Mouse (Mus musculus) heart, adult 10 weeks (tissue): ENCODE data around the gene Olfr1371. TPM values are rescaled to one million over a fixed set of nuclear protein-coding genes. Genes with fewer than 3 reads are reported as not detected.

Experiments used
- polyA plus RNA-seq: library from polyadenylated mRNA; stranded (reverse); fragments of 350-450 nt; fragmentation: Illumina TruSeq; extraction: RNeasy Lipid Tissue Mini Kit (QIAGEN cat#74804); gene quantifications from one replicate; pipeline ENCODE4 v1.2.3, GENCODE M21; 2014; ENCODE audit warnings: low read depth, low replicate concordance

Gene Olfr1371
- not detected for polyA plus RNA-seq

DNA sequence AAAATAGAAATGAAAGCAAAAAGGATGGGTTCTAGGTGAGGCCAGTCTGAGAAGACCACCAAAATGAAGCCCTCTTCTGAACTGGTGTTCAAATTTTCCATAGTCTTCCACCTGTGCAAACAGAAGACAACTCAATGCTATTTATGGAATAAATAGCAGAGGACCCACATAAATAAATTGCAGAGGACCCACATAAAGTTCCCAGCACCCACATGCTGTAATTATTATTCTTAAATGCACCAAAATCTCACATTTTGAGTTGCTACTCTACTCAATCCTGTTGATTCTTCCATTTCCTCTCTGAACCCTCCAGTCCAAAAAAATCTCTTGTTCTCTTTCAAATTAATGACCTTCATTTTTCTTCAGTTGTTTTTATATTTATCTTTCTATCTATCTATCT, at the start of gene Olfr1371:
Gene Olfr1371, minus strand, starts transcription at position 101 of the 400 bp plus-strand sequence.

DNA sequence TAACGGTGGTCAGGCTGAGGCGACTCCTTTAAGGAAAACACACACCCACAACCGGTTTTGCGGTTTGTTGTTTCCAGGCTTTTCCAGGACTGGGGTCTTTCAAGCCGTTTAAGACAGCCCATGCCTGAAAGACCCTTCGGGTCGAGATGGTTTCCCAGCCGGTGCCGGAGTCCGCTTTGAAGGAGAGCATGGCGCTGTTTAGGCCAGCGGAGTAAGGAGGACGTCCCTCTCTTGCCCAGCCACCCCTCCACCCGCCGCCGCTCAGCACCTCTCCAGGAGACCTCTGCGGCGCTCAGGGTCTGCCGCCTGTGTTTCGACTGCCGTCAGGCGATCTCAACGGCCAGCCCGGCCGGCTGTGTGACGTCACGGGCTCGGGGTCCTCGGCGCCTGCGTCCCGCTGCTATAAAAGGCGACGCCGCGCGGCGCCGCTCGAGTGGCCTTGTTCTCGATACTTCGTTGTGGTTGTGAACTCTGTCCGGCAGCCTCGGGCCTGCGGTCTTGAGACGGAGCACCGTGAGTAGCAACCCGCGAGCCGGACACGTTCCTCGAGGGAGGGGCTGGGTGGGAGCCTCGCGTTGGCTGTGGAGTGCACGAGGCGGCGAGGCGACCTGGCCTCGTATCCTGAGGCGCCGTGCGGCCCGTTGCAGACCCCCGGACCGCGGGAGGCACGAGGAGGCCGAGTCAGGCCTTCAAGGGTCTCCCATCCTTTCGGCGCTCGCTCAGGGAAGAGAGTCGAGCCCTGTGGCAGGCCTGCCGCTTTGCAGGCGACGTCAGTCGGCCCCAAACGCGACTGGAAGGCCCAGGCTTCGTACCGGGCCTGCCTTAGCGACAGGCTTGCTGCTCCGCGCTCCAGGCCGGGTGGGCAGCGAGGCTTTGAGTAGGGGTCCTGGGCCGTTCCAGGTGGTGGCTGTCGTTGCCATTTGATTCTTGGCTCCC, 18.1 kb upstream of the Olfr1371 start, which contains the start of gene Skp1a:
Gene Skp1a, plus strand, starts transcription at position 390 of the 936 bp plus-strand sequence.

Other genes starting within 250 kb of the Olfr1371 start
- gene Cdkn2aipnl, start 246.3 kb downstream of the Olfr1371 start, polyA plus RNA-seq = 13.1 TPM
- 565 TPM for gene Ube2b, start 213.2 kb downstream of the Olfr1371 start, polyA plus RNA-seq
- gene Cdkl3, start 209.8 kb downstream of the Olfr1371 start, polyA plus RNA-seq = 5.8 TPM
- 55.6 TPM for gene Ppp2ca, start 115.3 kb downstream of the Olfr1371 start, polyA plus RNA-seq
- gene Olfr1373, start 68.5 kb downstream of the Olfr1371 start, polyA plus RNA-seq = not detected
- 269 TPM for gene Skp1a, start 18.0 kb upstream of the Olfr1371 start, polyA plus RNA-seq
- 0.79 TPM for gene Tcf7, start 69.0 kb upstream of the Olfr1371 start, polyA plus RNA-seq
- 958 TPM for gene Vdac1, start 146.9 kb upstream of the Olfr1371 start, polyA plus RNA-seq
- gene 9530068E07Rik, start 182.4 kb upstream of the Olfr1371 start, polyA plus RNA-seq = 107 TPM